Mouse (Mus musculus) liver, adult (tissue): ENCODE results near the gene Gm20422.
"Not testable (repeated sequence)": the region's sequence is repeated elsewhere in the genome, so short reads cannot be mapped to it uniquely, and the experiment has no call there.

Experiments
- GATA4 ChIP-seq: IDR thresholded peaks from 2 replicates; pipeline ENCODE4 v1.6.1; 2014; ENCODE audit warnings: mild to moderate bottlenecking, low read length; ENCODE audit not compliant: insufficient replicate concordance

The Gm20422 gene

GRCm38 (mm10) chr8:69758316-69758715, 16.4 kb downstream of the Gm20422 start:
- no peak for TF ChIP-seq GATA4

- TF ChIP-seq GATA4, result no peak
Observed at GRCm38 (mm10) chr8:69752437-69752836, 22.2 kb downstream of the Gm20422 start.

- TF ChIP-seq GATA4, result peak; percentile 72; the same call in 1 of the 2 replicates
Observed at GRCm38 (mm10) chr8:69749544-69750454, 24.9 kb downstream of the Gm20422 start, which contains the start of gene Zfp963. Gene Zfp963 (minus strand): TSS chr8:69749970.

DNA sequence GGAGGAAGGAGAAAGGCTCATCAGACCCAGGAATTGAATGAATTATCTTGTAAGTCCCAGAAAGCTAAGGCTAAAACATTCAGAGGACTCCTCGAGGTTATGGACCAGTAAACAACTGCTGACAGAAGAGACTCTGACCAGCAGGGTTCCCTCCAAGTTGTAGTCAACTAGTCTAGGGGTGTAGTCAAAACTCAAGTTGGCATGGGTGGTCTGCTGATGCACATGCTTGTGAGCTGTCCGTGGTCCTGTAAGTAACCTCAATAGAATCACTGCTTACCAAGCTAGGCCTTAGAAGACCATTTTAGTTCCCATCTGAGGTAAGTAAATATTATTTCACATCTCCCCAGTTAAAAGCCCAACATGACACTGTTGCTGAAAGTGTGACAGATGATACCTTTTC, 33.5 kb downstream of the Gm20422 start:
- TF ChIP-seq GATA4, result no peak

DNA sequence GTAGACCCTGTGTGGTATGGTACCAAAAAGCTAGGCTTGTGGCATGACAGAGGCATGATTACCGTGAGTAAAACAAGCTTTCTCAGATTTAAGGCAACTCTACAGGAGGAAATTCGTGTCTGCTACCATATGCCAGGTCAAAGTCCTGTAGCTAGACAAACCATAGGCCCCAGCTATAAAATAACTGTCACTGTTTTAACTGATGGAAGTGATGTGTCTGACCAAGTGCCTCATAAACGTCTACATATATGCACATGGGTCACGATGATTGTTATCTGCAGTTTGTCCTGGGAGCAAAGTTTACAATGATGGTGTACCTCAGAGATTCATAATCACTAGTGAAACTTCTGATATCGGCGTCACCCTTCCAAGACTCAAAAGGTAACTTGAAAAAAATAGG, 33.9 kb downstream of the Gm20422 start:
- TF ChIP-seq GATA4, result no peak

DNA sequence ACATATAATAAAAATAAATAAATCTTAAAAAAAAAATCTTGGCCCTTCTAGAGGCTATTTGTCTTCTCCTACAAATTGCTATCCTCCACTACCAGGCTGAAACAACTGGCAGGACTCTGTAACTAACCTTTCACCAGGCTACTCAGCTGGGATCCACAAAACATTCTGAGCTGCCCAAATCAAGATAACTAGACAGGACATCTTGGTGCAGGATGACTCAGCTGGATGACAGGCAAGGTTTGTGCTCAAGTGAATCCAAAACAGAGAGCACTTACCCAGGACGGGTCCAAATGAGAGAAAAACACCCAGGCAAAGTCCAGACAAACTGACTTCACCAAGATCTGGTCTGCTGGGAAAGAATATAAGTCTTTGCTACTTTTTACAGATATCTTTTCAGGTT, 39.2 kb downstream of the Gm20422 start:
- no peak for TF ChIP-seq GATA4

DNA sequence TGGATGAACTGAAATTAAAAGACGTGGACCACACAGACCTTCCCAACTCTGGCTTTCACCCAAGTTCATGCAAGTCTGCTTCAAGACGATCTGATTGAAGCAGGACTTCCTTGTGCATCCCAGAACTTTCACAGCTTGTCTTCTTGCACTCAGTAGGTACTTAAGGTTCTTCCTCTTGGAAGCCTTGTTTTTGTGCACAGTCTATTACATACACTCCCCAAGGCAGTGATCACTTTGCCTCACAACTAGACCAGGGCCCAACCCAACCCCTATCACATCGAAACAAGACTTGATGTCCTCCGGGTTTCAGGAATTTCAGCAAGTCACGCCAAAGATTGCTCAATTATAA, 57.5 kb downstream of the Gm20422 start:
- no peak for TF ChIP-seq GATA4

DNA sequence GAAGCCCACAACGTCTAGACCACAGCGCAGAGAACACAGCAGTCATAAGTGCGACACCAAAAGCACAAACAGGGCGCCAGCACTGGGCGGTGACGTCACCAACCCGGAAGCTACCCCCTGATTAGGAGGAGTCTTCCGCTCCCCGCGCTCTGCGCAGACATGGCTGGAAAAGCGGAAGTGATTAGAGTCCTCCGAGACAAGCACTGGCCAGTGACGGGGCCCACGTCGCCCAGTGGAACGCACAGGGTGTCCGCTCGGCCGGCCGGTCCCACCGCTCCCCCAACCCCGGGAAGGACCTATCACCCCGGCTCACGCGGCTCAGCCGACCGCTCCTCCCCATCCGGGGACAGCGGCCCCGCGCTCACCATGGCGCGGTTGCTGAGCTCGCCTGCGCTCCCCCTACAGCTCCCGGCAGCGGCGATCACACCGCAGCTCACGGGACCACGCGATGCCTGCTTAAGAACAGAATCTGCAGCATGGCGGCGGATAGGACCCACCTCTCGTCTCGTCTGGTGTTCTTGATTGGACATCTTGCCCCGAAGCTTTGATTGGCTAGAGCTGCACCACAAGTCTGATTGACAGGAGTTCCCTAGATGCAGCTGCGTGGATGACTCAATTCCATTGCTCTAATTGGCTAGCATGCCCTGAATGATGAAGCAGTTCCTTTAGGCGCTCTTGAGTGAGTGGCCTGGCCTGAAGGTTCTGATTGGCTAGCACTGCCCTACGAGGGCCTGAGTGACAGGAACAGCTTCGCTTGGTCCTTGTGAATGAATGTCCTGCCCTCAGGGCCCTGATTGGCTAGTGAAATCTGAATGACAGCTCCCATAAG, 58.1 kb downstream of the Gm20422 start:
- peak; percentile 79; the same call in 1 of the 2 replicates for TF ChIP-seq GATA4

- TF ChIP-seq GATA4, result no peak
Observed at GRCm38 (mm10) chr8:69715366-69715765, 59.3 kb downstream of the Gm20422 start.

GRCm38 (mm10) chr8:69713516-69713915, 61.2 kb downstream of the Gm20422 start:
- no peak for TF ChIP-seq GATA4

- TF ChIP-seq GATA4, result not testable (repeated sequence)
Observed at GRCm38 (mm10) chr8:69710624-69711023, 64.1 kb downstream of the Gm20422 start, which contains the start of gene Zfp869. Gene Zfp869 (minus strand): TSS chr8:69710724.

DNA sequence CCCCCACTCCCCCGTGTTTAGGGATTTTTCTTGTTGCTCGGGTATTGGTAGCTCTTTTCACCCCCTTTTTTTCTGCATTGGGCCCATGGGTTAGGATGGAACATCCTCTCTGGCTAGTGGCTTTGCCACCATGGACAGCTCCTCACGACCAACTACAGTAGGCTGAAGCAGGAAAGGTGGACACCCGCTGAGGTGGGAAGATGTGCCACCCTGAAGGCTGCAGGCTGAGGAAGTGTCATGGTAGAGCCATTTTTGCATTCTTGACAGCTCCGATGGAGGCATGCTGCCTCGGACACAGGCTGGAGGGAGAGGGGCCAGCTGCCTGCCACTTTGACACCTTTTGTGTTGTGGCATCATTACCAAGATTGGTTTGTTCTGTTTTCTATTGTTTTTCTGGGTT, 72.9 kb downstream of the Gm20422 start:
- TF ChIP-seq GATA4, result no peak
